Mouse (Mus musculus) heart, postnatal 0 days (tissue): ENCODE measurements around the gene Tgfb1. TPM values are rescaled to one million over a fixed set of nuclear protein-coding genes. Genes with fewer than 3 reads are reported as not detected.

Experiments
- ATAC-seq: fragments of 200-750 bp; cut with Nextera tagmentation; 2 replicates; pipeline ENCODE4 v1.8.0; 2017; ENCODE audit warnings: low read depth, moderate number of reproducible peaks, moderate library complexity; ENCODE audit not compliant: insufficient read depth
- DNase-seq: peaks from one replicate; pipeline ENCODE4 v3.0.0-alpha.2; 2016; ENCODE audit warnings: low spot score
- H3K27ac ChIP-seq: fragments of 300-500 bp; sonication (generic); 2 replicates; pipeline ENCODE4 v1.5.1; 2014; ENCODE audit warnings: low read depth, mild to moderate bottlenecking
- H3K27me3 ChIP-seq: fragments of 300-500 bp; sonication (generic); 2 replicates; pipeline ENCODE4 v1.6.1; 2014; ENCODE audit warnings: low read length, mixed read lengths; ENCODE audit not compliant: control insufficient read depth, insufficient read depth
- H3K36me3 ChIP-seq: fragments of 300-500 bp; sonication (generic); replicated peaks from 2 replicates; pipeline ENCODE4 v1.6.1; 2014; ENCODE audit warnings: low read length, mixed read lengths; ENCODE audit not compliant: control insufficient read depth, insufficient read depth
- H3K4me1 ChIP-seq: fragments of 300-500 bp; sonication (generic); 2 replicates; pipeline ENCODE4 v1.6.1; 2014; ENCODE audit warnings: antibody characterized with exemption; ENCODE audit not compliant: control insufficient read depth, insufficient read depth
- H3K4me2 ChIP-seq: fragments of 300-500 bp; sonication (generic); 2 replicates; pipeline ENCODE4 v1.6.1; 2014; ENCODE audit warnings: low read depth, mild to moderate bottlenecking, low read length, moderate library complexity
- H3K4me3 ChIP-seq: fragments of 300-500 bp; sonication (generic); 2 replicates; pipeline ENCODE4 v1.5.1; 2014; ENCODE audit warnings: low read depth, low read length
- H3K9ac ChIP-seq: fragments of 300-500 bp; sonication (generic); replicated peaks from 2 replicates; pipeline ENCODE4 v1.6.1; 2014; ENCODE audit warnings: low read depth, low read length, mixed read lengths
- H3K9me3 ChIP-seq: fragments of 300-500 bp; sonication (generic); replicated peaks from 2 replicates; pipeline ENCODE4 v1.6.1; 2016; ENCODE audit warnings: low read length; ENCODE audit not compliant: control insufficient read depth
- CTCF ChIP-seq: IDR thresholded peaks from 2 replicates; pipeline ENCODE4 v1.5.1; 2016; ENCODE audit warnings: antibody characterized with exemption, control low read depth, low read depth
- EP300 ChIP-seq: IDR thresholded peaks from 2 replicates; pipeline ENCODE4 v1.6.1; 2016; ENCODE audit warnings: antibody characterized with exemption, low read depth
- WGBS: fragments of 180-500 bp; shearing (Covaris S2); extraction: QIAGEN DNeasy Blood & Tissue Kit; methylation state at CpG from one replicate; pipeline ENCODE4 v1.1.7; 2014; 5-methylcytosine and 5-hydroxymethylcytosine counted together
- polyA plus RNA-seq: library from polyadenylated mRNA; unstranded; fragments of >200 nt; fragmentation: Nextera tagmentation; extraction: Ambion mirVana; gene quantifications from 2 replicates; pipeline ENCODE4 v1.2.1, GENCODE M21; 2015
- total RNA-seq: library from RNA; depleted of rRNA; stranded (reverse); fragments of >200 nt; gene quantifications from 2 replicates; pipeline ENCODE4 v1.2.3, GENCODE M21; 2014; ENCODE audit warnings: low replicate concordance

Tgfb1 gene
- total and polyA plus RNA-seq, 2 experiments from 2014 or later, result 2.6 to 10.7 TPM

GRCm38 (mm10) chr7:25700732-25701131, 13.9 kb downstream of the Tgfb1 start:
- ATAC-seq (no peak), DNase-seq (no peak)
- peaks cover 23% of the 10 kb centered on the region for H3K4me1 ChIP-seq
- 77% methylated on average over 12 of the region's 12 CpGs for WGBS
- no peak overlapping the region for H3K27ac ChIP-seq
- no peak overlapping the region for H3K9ac ChIP-seq
- no peak for TF ChIP-seq CTCF
- no peak for TF ChIP-seq EP300
- H3K9me3 ChIP-seq, result peaks cover 9% of the 10 kb centered on the region; the same call in 1 of the 2 replicates
- H3K36me3 ChIP-seq, result peaks cover 36% of the 10 kb centered on the region
- no peak overlapping the region for H3K4me3 ChIP-seq
- H3K27me3 ChIP-seq, result no peaks in the 10 kb centered on the region
- H3K4me2 ChIP-seq, result no peak overlapping the region

- 91% methylated on average over 2 of the region's 2 CpGs for WGBS
- no peak for TF ChIP-seq EP300
- no peak for TF ChIP-seq CTCF
- H3K27ac ChIP-seq, result no peak overlapping the region
These were observed 15.5 kb downstream of the Tgfb1 start for GRCm38 (mm10) chr7:25702350-25702749.

GRCm38 (mm10) chr7:25703793-25704494, 17.1 kb downstream of the Tgfb1 start:
- Histone ChIP-seq H3K36me3 (peaks cover 15% of the 10 kb centered on the region), H3K9me3 (peaks cover 9% of the 10 kb centered on the region; the same call in 1 of the 2 replicates), H3K4me1 (peaks cover 38% of the 10 kb centered on the region), H3K4me3 (no peak overlapping the region), H3K9ac (no peak overlapping the region), H3K27ac (no peak overlapping the region), H3K27me3 (no peaks in the 10 kb centered on the region), H3K4me2 (peak overlapping the region; percentile 51)
- DNase-seq (no peak), ATAC-seq (peak; percentile 34)
- TF ChIP-seq EP300 (no peak), CTCF (no peak)
- 23% methylated on average over 10 of the region's 10 CpGs for WGBS

More at GRCm38 (mm10) chr7:25702350-25702749, 15.5 kb downstream of the Tgfb1 start:
- Histone ChIP-seq H3K4me2 (no peak overlapping the region), H3K9ac (no peak overlapping the region), H3K4me3 (no peak overlapping the region), H3K9me3 (peaks cover 9% of the 10 kb centered on the region; the same call in 1 of the 2 replicates), H3K4me1 (peaks cover 36% of the 10 kb centered on the region), H3K36me3 (peaks cover 24% of the 10 kb centered on the region), H3K27me3 (no peaks in the 10 kb centered on the region)
- ATAC-seq, result no peak
- DNase-seq, result no peak

DNA sequence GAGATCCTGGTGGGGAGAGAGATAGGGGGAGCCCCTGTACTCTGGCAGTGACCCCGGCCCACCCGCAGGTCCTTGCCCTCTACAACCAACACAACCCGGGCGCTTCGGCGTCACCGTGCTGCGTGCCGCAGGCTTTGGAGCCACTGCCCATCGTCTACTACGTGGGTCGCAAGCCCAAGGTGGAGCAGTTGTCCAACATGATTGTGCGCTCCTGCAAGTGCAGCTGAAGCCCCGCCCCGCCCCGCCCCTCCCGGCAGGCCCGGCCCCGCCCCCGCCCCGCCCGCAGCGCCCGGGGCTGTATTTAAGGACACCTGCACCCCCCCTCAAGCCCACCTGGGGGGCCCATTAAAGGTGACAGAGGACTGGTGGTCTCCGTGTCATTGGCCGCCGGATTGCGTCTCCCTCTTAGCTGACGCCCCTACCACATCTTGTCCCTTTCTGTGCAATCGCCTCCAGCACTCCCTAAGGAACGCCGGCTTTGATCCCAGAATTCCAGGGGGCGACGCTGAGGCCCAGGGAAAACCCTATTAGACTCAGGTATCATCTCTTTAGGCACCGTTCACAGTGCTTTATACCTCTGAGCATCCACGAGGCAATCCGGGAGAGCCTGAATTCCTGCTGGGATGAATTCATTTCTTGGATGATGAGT, 18.0 kb downstream of the Tgfb1 start:
- DNase-seq (no peak), ATAC-seq (no peak)
- peaks cover 42% of the 10 kb centered on the region for H3K4me1 ChIP-seq
- 0 out of 2 replicates have a peak overlapping the region, but pooled peaks have one; percentile 9 for H3K4me3 ChIP-seq
- H3K36me3 ChIP-seq, result peaks cover 15% of the 10 kb centered on the region
- peak overlapping the region; percentile 81 for H3K27ac ChIP-seq
- TF ChIP-seq CTCF (no peak), EP300 (no peak)
- no peaks in the 10 kb centered on the region for H3K27me3 ChIP-seq
- H3K4me2 ChIP-seq, result peak overlapping the region; percentile 51
- H3K9me3 ChIP-seq, result peaks cover 9% of the 10 kb centered on the region; the same call in 1 of the 2 replicates
- no peak overlapping the region for H3K9ac ChIP-seq
- 25% methylated on average over 29 of the region's 37 CpGs for WGBS

DNA sequence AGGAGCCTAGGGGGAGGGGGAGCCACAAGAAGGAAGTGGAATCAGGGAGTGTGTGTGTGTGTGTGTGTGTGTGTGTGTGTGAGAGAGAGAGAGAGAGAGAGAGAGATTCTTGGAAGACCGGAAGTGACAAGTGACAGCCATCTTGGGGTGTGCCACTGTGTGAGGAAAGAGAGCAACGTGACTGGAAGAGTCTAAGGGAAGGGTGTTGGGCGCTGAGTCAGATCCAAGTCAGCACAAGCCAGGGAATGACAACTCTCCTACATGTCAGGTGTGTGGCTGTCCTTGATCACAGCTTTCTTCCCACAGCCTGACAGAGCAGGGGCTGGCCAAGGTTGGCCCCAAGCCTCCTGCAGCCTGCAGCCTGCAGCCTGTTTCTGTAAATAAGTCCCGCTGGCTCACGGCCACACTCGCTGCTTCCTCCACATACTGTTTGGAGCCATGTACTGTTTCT, 19.0 kb downstream of the Tgfb1 start:
- peak; percentile 74 for DNase-seq
- Histone ChIP-seq H3K9me3 (peaks cover 7% of the 10 kb centered on the region; the same call in 1 of the 2 replicates), H3K4me2 (no peak overlapping the region), H3K4me3 (no peak overlapping the region), H3K27ac (peak overlapping the region; percentile 81), H3K27me3 (no peaks in the 10 kb centered on the region), H3K4me1 (peaks cover 52% of the 10 kb centered on the region), H3K36me3 (peaks cover 12% of the 10 kb centered on the region), H3K9ac (no peak overlapping the region)
- WGBS, result 30% methylated on average over 6 of the region's 6 CpGs
- peak; percentile 18; the same call in 1 of the 2 replicates for ATAC-seq
- peak; percentile 70 for TF ChIP-seq EP300
- TF ChIP-seq CTCF, result no peak
